Mouse (Mus musculus): ENCODE measurements around the gene Apbb1. TPM values are rescaled to one million over a fixed set of nuclear protein-coding genes. Genes with fewer than 3 reads are reported as not detected.

The Apbb1 gene
- polyA plus RNA-seq (2017; shearing (Covaris generic)): 1 to 10 TPM; 3.5 to 4.2 TPM

DNA sequence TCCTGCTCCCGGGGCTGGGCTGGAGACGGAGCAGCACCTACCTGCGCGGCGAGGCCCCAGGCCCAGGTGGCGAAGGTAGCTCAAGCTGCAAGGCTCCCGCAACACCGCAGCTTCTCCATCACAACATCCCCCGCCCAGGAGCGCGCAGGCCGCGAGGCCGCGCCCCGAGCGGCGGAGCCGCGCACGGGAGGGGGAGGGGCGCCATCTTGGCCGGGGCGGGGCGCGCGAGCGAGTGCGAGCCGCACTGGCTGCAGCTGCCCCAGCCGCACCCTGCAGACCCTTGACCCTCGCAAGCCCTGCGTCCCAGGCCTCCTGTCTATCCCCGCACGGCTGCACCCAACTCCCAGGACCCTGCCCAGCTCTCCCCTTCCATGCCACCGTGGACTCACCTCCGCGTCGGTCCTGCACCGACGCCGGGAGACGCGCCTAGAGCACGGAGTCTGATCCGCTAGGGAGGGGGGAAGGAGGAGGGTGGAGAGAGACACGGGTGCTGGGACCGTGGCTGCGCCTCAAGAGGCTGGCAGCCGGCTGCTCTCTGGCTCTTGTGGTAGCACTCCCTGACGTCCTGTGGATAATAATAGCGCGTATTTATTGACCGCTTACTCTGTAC, at the start of gene Apbb1:
Gene Apbb1 (minus strand): TSS at position 560 of the 610 bp plus-strand sequence.
- peak; percentile 81 for ATAC-seq

DNA sequence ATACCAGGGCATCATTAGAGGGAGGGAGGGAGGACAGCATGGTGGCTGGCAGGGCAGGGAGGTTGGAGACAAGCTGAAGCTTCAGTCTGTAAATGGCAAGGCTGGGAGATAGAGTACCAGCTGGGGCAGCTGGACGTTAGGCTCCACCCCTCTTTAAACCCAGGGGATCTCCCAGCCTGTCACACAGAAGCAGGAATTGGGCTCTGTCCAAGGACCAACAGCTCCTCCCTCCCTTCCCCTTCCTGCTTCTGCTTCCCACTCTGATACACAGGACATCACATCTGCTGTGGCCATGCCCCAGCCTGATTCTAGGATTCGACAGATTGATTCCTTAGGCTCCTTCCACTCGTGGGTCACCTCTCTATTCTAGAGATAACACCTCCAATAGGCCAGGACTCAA, 47.2 kb upstream of the Apbb1 start:
- no peak for ATAC-seq

DNA sequence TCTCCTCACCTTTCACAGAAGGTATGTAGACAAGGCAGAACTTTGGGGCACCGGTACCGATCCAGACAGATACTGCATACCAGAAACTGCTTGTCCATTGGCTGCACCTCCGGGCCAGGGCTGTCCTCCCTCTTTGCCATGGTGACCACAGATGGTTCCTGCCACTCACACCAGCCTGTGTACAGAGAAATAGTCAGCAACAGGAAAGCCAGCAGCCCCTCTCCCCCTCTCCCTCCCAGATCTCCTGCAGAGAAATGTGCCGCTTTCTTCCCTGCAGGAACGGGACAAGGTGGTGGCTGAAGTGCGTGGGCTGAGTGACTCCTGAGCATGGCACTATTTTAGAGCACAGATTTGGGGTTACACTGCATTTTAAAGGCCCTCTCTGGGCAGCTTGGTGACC, 43.9 kb upstream of the Apbb1 start:
- no peak for ATAC-seq

DNA sequence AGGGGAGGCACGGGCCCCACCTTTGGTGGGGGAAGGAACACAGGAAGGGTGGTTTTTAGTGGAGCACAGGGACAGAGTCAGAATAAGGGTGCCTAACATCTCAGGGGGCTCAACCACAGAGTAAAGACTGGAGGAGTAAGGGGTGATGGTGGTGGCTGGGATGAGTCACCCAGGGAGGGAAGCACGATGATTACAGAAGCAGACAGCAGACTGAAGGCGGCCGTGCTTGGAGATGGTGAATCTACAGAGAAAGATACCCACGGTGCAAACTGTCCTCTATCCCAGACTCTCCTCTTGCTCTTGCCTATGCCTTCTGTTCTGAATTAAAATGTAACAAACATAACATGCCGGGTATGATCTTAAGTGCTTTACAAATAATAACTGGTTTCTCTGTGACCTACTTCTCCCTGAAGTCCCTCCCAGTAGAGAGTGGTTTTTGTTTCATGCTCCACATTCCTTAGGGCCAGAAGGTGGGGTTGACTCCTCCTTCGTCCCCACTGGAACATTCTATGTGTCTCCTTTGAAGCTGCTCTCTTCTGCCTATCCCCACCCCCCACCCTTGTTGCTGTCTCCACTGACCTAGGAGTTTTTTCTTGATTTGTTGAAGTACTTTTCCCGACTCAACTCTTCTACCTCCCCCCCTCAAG, 40.3 kb upstream of the Apbb1 start:
- no peak for ATAC-seq

DNA sequence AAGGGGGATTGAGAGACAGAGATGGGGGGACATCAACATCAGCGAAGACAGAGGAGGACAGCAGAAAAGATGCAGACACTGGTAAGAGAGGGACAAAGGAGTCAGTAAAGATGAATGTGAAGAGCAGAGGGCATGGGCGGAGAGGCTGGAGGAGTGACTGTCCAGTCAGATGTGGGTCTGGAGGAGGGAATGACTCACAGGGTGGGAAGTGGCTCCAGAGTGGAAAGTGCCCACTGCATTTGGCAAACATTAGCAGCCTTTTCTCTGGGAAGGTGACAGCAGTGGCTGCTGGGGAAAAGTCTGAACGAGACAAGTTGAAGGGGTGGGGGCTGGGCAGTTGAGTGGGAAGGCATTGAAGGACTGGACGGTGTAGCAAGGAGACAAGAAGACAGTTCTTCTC, 39.6 kb upstream of the Apbb1 start:
- no peak for ATAC-seq

DNA sequence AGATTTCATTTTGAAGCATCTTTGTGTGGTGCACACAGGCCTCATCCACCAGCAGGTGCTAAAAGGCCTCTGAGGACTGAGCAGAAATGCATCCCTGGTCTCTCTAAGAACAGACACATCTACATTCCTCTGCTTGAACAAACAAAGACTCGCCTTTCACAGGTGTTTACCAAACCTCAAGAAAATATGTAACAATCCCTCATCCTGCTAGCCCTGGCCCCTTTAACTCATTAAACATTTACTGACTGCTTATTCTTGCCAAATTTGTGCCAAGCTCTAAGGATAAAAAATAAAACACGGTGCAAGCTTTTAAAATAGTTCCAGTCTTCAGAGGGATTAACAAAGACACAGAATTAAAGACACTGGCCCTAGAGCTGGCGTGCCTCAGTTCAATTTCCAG, 38.2 kb upstream of the Apbb1 start:
- no peak for ATAC-seq

DNA sequence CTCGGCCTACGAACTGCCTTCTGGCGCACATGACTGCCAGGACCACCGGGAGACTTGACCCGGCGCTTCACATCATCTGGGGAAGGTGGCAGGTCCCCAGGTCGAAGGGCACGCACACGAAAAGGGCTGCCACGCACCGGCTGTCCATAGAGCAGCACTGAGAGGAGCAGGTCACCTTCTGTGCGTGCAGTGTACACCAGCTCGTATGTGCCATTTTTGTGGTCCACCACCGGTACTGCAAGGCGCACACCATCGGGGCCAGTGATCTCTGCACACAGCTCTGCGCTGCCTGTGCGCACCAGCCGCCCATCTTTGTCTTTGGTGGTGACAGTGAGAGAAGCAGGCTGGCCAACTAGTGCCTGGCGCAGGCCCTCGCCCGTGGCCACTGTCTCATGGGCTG, 36.4 kb upstream of the Apbb1 start:
- no peak for ATAC-seq

DNA sequence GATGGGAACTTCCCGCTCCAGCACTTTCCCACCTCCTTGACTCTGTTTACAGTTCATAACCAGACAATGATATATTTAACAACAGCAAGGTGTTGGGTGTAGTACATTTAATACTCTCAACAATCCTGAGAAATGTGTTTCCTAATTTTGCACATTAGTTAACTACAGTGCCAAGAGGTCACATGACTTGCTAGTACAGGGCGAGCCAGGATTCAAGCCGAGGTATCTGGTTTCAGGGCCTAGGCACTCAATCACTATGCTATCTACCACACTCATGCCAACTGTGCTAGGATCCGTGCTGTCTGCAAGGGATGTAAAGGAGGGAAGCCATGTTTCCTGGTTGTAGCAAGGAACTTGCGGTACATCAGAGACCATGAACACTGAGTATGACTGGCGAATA, 35.1 kb upstream of the Apbb1 start:
- ATAC-seq: no peak

DNA sequence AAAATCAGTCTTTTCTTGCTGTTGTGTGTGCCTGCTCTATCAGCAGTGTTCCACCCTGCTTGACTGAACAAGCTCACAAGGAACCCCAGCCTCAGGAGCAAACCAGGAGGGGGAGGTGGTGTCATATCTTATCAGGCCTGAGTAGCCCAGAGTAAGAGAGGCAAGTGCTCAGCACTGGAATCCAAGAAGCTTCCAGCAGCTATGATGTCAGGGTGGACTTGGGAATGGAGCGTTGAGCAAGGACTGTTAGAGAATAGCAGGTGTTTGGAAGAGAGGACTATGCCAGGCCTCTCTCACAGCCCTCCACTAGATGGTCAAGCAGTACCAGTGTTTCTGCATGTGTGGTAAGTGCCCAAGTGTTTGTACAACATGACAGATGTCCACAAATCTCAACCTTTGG, 34.3 kb upstream of the Apbb1 start:
- no peak for ATAC-seq

DNA sequence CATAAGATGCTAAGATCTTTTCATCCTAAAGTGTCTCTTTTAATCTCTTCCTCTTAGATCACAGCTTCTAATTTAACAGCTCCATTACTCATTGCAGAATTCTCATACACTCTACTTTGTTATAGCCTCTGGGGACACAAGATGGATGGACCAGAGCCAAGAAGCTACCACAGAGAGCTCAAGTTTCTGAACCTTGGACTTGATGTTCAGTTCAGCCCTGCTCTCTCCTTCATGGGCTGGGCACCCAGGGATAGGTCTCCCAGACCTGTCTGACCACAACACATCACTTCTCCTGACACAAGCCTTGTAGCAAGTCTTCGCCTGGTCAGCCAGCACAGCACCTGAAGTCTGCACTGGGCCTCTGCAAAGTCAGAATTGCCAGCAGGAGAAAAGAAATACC, 32.9 kb upstream of the Apbb1 start:
- ATAC-seq: no peak

DNA sequence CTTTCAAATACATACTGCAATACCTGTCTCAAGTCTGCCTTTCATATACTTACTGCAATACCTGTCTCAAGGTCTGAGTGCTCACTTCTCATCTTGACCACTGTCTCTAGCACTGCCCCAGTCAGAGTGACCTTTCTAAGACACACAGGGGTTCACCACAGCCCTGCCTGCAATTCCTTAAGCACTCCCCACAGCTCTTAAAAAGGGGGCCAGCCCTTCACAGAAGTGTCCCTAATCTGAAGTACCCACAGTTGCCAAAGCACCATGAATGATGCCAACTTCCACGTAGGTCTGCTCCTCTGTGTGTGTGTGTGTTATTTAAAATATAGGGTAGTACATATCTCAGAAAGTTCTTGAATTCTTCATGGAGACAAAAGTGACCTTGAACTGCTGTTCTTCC, 30.3 kb upstream of the Apbb1 start:
- no peak for ATAC-seq

DNA sequence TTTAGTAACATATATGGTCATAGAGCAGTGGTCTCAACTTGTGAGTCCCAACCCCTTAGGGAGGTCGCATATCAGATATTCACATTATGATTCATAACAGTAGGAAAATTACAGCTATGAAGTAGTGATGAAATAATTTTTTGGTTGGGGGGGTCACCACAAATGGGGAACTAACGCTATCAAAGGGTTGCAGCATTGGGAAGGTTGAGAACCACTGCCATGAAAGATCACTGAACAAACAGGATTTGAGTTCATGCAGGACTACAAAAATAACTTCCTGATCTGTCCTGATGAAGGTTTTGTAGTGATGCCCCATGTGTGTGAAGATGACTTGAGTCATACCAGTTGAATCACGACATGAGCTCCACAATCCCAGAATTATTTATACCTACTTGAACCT, 27.0 kb upstream of the Apbb1 start:
- ATAC-seq: no peak

DNA sequence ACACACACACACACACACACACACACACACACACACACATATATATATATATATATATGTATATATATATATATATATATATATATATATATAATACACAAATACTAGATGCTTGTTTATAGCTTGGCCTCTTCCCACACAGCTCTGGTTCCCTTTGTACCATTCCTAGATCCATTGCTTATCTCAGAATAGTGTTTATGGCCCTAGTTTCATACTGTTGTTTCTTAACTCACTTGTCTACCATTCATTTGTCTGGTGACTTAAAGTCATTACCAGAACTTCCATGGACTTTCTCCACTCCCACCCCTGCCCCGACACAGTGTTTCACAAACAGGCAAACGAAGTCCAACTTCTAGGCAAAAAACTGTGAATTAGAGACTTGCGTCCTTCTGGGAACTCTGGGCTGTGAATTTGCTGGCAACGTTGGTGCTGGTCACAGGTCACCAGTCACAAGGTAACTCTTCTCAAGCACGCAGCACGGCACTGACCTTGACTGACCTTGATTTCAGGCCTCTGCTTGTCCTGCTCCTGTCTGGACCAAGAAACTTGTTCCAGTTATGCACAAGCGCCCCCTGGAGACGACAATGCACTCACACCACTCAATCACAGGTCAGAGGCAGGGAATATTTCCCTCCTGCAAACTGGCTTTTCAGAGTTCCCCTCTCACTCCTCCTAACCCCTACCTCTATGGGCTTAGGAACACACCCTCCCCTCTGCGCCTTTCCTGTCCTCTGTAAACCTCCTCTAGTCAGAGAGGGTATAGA, 21.6 kb upstream of the Apbb1 start:
- ATAC-seq: no peak

DNA sequence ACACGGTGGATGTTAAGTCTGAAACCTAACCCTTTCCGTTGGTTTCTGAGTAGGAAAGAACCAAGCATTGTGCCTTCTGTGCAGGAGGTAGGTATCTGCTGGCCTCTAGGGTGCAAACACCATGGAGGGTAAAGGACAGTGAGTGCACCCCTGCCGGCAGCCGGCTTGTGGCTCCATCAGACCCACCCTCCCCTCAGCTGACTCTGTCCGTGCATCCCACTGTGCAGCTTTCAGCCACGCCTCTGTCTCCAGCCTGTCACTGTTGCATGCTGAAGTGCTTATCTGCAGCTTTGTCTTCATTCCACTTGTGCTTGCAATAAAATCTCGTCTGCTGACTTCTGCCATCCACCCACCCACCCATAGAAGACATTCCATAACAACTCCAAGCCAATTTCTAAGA, 8.6 kb upstream of the Apbb1 start:
- no peak for ATAC-seq

DNA sequence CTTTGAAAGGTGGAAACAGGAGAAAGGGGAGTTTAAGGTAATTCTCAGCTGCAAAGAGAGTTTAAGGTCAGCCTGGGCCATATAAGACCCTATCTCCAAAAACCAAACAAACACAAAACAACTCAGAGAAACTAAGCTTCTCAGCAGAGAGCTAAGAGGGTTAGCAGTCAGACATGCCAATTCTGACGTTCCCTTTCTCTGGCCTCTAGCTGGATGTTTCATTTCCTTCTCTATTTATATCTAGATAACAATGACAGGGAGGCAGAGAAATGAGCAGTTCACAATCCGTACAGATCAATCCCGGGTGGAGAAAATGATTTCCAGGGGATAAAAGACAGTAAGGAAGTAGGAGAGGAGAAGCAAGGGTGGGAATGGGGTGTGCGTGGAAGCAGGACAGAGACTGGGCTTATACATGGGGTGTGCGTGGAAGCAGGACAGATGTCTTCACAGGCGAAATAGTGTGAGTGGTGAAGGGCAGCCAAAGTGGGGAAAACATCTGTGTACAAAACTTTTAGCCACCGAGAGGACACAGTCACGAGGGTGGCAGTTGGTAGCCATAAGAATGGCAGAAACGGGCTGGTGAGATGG, 7.0 kb upstream of the Apbb1 start:
- ATAC-seq: no peak

DNA sequence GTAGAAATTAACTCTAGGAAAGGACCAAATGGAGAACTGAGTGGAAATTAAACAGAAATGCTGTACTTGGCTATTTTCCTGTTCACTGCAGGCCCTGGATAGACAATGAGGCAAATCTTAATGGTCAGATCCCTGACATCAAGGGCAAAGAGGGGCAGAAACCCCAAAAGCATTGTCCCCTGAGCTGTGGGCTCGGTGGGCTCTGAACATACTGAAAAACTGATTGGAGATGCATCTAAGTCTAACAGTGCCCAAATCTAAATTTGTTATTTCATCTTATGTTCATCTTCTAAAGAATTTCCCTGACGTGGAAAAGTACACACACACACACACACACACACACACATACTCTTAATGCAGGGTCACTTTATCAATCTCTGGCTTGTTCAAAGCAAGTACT, 506 bp upstream of the Apbb1 start:
- ATAC-seq: no peak

DNA sequence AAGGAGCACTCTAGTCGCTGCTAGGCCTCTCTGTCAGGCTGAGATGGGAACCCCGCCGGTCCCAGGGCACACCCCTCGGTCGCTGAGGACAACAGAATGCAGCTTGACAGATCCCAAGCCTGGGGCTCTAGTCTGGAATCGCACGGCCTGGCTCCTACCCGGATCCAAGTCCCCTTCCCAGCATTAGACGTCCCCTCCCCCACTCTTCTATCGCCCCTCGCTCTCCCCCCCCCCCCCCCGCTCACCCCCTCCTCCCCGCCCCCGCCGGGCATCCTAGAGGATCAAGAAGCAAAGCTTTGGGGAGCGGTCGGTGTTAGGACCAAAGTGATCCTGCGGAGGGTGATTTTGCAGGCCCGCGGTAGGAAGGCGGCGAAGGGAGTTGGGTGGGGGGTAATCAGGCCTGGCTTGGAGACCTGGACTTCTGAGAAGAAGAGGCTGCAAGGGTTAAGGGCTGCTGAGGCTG, 795 bp downstream of the Apbb1 start:
- ATAC-seq: no peak

DNA sequence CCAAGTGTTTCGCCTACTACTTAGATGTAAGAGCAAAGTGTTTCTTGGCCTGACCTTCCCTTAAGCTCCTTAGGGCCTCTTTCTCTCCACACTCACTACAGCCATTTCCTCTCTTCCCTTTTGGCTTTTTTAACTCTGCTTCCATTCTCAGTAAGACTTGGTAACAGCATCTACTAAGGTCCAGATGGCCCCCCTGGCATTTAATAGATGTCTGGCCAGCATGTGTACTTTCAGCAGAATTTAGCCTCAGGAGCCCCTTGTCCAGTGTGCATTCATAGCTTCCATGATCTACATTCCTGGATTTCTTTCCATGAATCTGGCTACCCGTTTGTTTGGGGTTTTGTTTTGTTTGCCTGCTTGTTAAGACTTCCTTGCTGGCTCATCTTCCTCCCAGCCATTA, 3.0 kb downstream of the Apbb1 start:
- ATAC-seq: no peak

DNA sequence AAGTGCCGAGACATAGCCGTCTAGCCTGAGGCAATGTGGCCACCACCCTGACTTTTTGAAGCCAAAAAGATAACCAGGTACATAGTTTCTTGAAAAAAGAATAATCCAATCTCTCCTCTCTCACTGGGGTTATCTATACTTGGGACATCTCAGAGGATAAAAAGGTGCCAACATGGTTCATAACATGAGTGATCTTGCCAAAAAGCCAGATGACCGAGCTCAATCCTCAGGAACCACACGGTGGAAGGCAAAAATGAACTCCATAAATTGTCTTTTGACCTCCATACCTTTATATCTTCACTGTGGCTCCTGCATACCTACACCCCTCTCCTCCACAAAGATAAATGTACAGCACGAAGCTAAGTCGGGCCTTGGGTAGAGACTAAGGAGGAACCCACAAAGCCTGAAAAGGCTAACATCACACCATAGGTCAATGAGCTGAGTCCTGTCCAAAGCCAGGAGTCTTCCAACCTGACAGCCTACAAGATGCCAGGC, 4.0 kb downstream of the Apbb1 start:
- ATAC-seq: no peak

DNA sequence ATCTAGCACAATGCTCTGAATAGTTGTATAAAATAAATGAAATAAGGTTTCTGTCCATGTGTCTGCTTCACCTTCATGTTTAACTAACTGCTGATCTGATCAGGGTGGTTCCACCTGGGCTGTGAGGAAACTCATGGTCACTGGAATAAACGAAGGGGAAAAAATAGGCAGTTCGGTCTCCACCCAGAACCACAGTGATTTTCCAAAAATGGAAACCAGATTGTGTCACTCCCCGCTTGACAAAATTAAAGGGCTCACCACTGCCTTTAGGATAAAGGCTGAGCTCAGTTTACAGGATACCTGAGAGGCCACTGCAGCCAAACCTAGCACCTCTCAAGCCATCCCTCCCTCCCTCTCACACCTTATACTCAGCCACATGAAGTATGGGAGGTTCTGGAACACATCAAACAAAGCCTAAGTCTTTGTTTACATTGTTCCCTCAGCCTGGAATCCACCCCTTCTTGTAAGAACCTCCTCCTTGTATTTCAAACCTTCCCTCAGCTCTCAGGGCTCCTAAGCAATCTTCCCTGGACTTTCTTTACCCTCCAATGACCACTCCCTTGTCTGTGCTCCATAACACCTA, 5.2 kb downstream of the Apbb1 start:
- no peak for ATAC-seq

DNA sequence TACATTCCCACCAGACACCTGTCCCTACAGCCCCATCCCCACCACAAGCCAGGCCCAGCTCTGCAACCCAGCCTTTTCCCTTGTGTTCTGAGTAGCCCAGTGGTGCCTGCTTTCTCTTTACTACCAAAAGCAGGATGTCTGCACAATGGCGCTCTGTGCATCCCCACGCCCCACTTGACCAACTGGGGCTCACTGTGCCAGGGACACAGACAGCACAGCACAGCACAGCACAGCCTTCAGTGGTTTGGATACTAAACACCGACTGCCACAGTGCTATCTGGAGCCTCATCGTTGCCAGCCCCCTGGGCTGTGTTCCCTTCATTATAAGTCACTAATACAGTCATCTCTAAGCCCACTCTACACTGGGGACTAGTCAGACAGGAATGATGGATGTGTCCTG, 6.9 kb downstream of the Apbb1 start:
- ATAC-seq: no peak

DNA sequence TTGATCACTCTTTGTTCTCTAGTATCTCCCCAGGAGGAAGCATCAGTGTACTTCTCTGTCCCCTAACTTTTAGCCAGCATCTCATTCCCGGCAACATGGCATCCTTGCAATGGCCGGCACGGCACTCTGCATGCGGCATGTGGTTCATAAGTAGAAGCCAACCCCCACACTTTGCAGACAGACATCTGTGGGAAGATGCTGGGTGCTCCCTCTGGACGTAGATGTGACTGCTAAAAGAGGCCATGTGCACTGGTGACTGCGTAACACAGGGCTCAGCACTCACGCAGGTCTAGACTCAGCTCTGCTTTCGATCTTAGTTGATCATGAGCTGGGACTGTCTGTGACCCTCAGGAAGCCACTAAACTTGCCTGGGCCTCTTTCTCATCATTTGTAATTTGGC, 8.5 kb downstream of the Apbb1 start:
- no peak for ATAC-seq

DNA sequence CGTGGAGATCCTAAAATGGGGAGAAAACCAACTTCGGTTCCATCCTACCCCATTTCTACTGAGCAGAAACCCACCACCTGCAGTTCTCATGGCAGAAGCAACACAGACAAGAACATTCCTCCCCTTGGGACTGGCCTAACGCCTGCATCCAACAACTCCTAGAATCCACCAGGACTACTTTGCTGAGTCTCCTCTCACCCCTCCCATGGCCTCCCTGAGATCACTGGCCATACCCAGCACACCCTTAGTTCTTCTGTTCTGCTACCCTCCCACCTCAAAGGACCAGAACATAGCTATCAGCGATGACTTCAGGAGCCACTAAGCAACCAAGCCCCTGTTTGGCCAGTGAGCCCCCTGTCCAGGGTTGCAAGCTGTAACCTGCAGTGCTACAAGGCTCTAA, 10.7 kb downstream of the Apbb1 start:
- no peak for ATAC-seq

Data from activated CD4-positive, CD25-positive, alpha-beta regulatory T cell, adult 4 months (primary cell).